Mouse (Mus musculus) intestine, postnatal 0 days (tissue): ENCODE data around the gene Lig3. TPM values are rescaled to one million over a fixed set of nuclear protein-coding genes. Genes with fewer than 3 reads are reported as not detected.

Source experiments
- ATAC-seq: fragments of 200-750 bp; cut with Nextera tagmentation; 2 replicates; pipeline ENCODE4 v1.8.0; 2017; ENCODE audit warnings: mild to moderate bottlenecking, moderate TSS enrichment, moderate library complexity
- H3K27ac ChIP-seq: fragments of 300-500 bp; sonication (generic); 2 replicates; pipeline ENCODE4 v1.5.1; 2014; ENCODE audit warnings: mild to moderate bottlenecking, low read depth, low read length, moderate library complexity
- H3K27me3 ChIP-seq: fragments of 300-500 bp; sonication (generic); replicated peaks from 2 replicates; pipeline ENCODE4 v1.6.1; 2014; ENCODE audit warnings: low read length, mixed read lengths; ENCODE audit not compliant: control insufficient read depth, insufficient read depth
- H3K36me3 ChIP-seq: fragments of 300-500 bp; sonication (generic); 2 replicates; pipeline ENCODE4 v1.6.1; 2014; ENCODE audit warnings: mild to moderate bottlenecking, moderate library complexity; ENCODE audit not compliant: control insufficient read depth, insufficient read depth
- H3K4me1 ChIP-seq: fragments of 300-500 bp; sonication (generic); replicated peaks from 2 replicates; pipeline ENCODE4 v1.6.1; 2014; ENCODE audit warnings: antibody characterized with exemption, low read length, mixed read lengths; ENCODE audit not compliant: control insufficient read depth, insufficient read depth
- H3K4me2 ChIP-seq: fragments of 300-500 bp; sonication (generic); replicated peaks from 2 replicates; pipeline ENCODE4 v1.6.1; 2014; ENCODE audit warnings: low read depth, mild to moderate bottlenecking, moderate library complexity
- H3K4me3 ChIP-seq: fragments of 300-500 bp; sonication (generic); 2 replicates; pipeline ENCODE4 v1.5.1; 2014; ENCODE audit warnings: low read depth, low read length
- H3K9ac ChIP-seq: fragments of 300-500 bp; sonication (generic); 2 replicates; pipeline ENCODE4 v1.6.1; 2014; ENCODE audit warnings: mild to moderate bottlenecking, low read depth, low read length
- H3K9me3 ChIP-seq: fragments of 300-500 bp; sonication (generic); 2 replicates; pipeline ENCODE4 v1.6.1; 2016; ENCODE audit warnings: mixed run types; ENCODE audit not compliant: control insufficient read depth
- CTCF ChIP-seq: sonication (generic); IDR thresholded peaks from 2 replicates; pipeline ENCODE4 v1.5.1; 2016; ENCODE audit warnings: low read depth, mild to moderate bottlenecking, control low read depth, antibody characterized with exemption, moderate library complexity
- WGBS: fragments of 180-500 bp; shearing (Covaris S2); extraction: QIAGEN DNeasy Blood & Tissue Kit; methylation state at CpG from one replicate; pipeline ENCODE4 v1.1.7; 2014; 5-methylcytosine and 5-hydroxymethylcytosine counted together
- polyA plus RNA-seq: library from polyadenylated mRNA; unstranded; fragments of >200 nt; fragmentation: Nextera tagmentation; extraction: Ambion mirVana; gene quantifications from 2 replicates; pipeline ENCODE4 v1.2.1, GENCODE M21; 2015

Lig3 gene
- polyA plus RNA-seq, 1 experiment from 2014 or later, result 9.2 TPM

DNA sequence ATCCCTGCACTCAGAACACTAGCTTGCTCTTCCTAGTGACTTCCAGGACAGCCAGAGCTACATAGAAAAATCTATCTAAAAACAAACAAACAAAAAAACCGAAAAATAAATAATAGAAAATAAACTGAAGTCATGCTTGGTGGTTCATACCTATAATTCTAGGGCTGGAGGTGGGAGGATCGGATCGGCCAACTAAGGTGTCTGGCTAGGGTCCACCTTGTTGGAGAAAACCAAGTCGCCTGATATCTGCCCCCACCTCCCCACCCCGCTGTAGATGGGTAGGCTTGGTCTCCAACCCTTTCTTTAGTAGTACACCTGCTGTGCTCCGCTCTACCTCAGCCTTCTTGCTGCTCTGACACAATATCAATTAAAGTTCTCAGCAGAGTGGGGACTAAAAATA, 1.3 kb downstream of the Lig3 start:
- H3K27ac ChIP-seq, result no peak overlapping the region
- peak overlapping the region; percentile 95 for H3K4me3 ChIP-seq
- H3K4me1 ChIP-seq, result no peaks in the 10 kb centered on the region
- no peaks in the 10 kb centered on the region for H3K27me3 ChIP-seq
- peak overlapping the region; percentile 66 for H3K4me2 ChIP-seq
- no peak for TF ChIP-seq CTCF
- WGBS, result 36% methylated on average over 6 of the region's 6 CpGs
- H3K9me3 ChIP-seq, result no peaks in the 10 kb centered on the region
- ATAC-seq, result no peak
- H3K9ac ChIP-seq, result peak overlapping the region; percentile 95
- H3K36me3 ChIP-seq, result peaks cover 16% of the 10 kb centered on the region; the same call in 1 of the 2 replicates

- Histone ChIP-seq H3K4me2 (no peak overlapping the region), H3K4me1 (no peaks in the 10 kb centered on the region), H3K4me3 (no peak overlapping the region), H3K9me3 (no peaks in the 10 kb centered on the region), H3K27me3 (no peaks in the 10 kb centered on the region), H3K27ac (no peak overlapping the region), H3K36me3 (peaks cover 28% of the 10 kb centered on the region), H3K9ac (no peak overlapping the region)
- ATAC-seq, result no peak
- WGBS, result 84% methylated on average over 11 of the region's 11 CpGs
- no peak for TF ChIP-seq CTCF
These were observed 2.5 kb downstream of the Lig3 start for GRCm38 (mm10) chr11:82783453-82783852.

DNA sequence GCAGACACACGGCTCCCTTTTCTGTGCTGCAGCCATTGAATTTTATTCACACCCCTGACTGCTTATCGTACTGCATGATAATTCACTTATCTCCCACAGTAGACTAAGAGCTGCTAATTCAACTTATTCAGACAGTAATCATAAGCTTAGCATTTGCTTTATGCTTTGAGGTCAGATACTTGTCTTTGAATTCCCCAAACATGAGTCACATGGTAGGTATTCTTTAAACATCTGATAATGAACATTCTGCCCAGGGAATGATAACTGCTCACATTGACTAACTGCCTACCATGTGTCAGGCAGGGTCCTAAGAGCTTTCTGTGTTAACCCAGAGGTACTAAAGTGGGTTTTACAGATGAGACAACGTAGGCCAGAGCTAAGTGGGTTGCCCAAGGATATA, 25.7 kb downstream of the Lig3 start:
- 64% methylated on average over 3 of the region's 3 CpGs for WGBS
- Histone ChIP-seq H3K4me3 (no peak overlapping the region), H3K9ac (no peak overlapping the region), H3K27ac (no peak overlapping the region), H3K9me3 (no peaks in the 10 kb centered on the region), H3K4me2 (no peak overlapping the region), H3K36me3 (peaks cover 59% of the 10 kb centered on the region), H3K27me3 (no peaks in the 10 kb centered on the region), H3K4me1 (no peaks in the 10 kb centered on the region)
- no peak for TF ChIP-seq CTCF
- ATAC-seq, result no peak

GRCm38 (mm10) chr11:82807370-82807769, 26.5 kb downstream of the Lig3 start:
- no peak for ATAC-seq
- no peak overlapping the region for H3K27ac ChIP-seq
- H3K4me2 ChIP-seq, result no peak overlapping the region
- no peaks in the 10 kb centered on the region for H3K4me1 ChIP-seq
- H3K27me3 ChIP-seq, result no peaks in the 10 kb centered on the region
- peaks cover 58% of the 10 kb centered on the region for H3K36me3 ChIP-seq
- 69% methylated on average over 3 of the region's 3 CpGs for WGBS
- no peak overlapping the region for H3K4me3 ChIP-seq
- no peak overlapping the region for H3K9ac ChIP-seq
- H3K9me3 ChIP-seq, result no peaks in the 10 kb centered on the region
- TF ChIP-seq CTCF, result no peak

DNA sequence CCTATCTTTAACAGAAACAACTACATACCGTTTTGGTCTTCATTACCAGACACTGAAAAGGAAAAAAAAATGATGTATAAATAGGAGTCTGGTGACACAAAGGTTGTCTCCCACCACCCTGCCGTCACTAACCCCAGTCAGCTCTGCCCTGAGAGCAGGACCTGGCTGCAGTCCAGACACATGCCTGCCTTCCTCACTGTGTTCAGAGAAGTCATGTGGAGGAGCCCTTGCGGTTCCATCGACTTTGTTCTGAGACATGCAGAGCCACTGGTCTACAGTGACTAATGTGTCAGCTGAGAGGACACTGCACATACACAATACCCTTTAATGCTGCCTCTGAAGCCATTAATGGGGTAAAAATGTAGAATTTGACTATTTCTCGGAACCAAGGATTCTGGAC, 27.6 kb downstream of the Lig3 start:
- WGBS, result 82% methylated on average over 5 of the region's 5 CpGs
- Histone ChIP-seq H3K27ac (no peak overlapping the region), H3K9ac (no peak overlapping the region), H3K4me2 (no peak overlapping the region), H3K4me1 (no peaks in the 10 kb centered on the region), H3K36me3 (peaks cover 55% of the 10 kb centered on the region), H3K27me3 (no peaks in the 10 kb centered on the region), H3K9me3 (no peaks in the 10 kb centered on the region), H3K4me3 (no peak overlapping the region)
- ATAC-seq, result no peak
- TF ChIP-seq CTCF, result no peak

- H3K9me3 ChIP-seq, result no peaks in the 10 kb centered on the region
- H3K4me2 ChIP-seq, result no peak overlapping the region
- no peak overlapping the region for H3K4me3 ChIP-seq
- WGBS, result 56% methylated on average over 4 of the region's 4 CpGs
- TF ChIP-seq CTCF, result peak; percentile 81
- H3K36me3 ChIP-seq, result peaks cover 13% of the 10 kb centered on the region; the same call in 1 of the 2 replicates
- no peaks in the 10 kb centered on the region for H3K4me1 ChIP-seq
- no peak for ATAC-seq
- H3K9ac ChIP-seq, result no peak overlapping the region
- no peaks in the 10 kb centered on the region for H3K27me3 ChIP-seq
- no peak overlapping the region for H3K27ac ChIP-seq
These were observed 38.4 kb downstream of the Lig3 start for GRCm38 (mm10) chr11:82819350-82819749.
